Comparison of ENCODE assay signal across 10 mouse cellular contexts in the genomic region with DNA sequence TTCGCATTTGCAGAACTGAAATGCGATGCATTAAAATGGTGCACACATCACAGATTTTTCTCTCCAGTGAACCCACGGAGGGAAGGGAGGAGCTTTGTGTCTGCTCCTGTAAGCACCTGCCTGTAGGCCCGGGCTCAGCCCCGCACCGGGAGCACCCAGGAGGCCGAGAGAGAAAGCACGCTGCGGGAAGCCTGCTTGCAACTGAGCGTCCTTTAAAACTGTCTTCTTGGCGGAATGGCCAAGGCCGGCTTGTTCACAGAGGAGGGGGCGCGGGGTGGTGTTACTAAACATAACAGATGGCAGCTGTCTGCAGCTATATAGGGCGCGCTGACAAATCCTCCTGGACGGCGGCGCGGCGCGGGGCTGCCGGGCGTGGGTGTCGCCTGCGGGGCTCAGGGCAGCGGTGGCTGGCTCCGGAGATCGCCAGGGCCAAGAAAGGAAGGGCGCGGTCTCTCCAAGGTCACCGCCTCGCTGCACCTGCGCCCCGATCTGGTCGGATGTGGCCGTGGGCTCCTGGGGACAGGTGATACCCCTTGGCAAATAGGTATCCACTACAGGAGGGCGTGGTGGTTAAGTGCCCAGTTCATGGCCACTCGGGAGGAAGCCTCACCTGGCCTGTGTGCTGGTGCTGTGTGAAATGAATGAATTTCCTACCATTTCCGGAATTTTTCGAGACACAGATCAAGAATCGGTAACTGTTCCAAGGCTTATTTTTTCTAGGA.
DNase-seq lines count a peak whose midpoint lies in the region; ATAC-seq lines count a peak whose summit lies in the region.
"Had no signal": no experiment of that assay in that cellular context is flagged by ENCODE, and none has a peak within 500 bp of the region (broad histone marks: within the 10 kb centered on the region; RNA-seq: fewer than 3 reads in every experiment).

No protein-coding gene starts in this region.

- H3K9me3 ChIP-seq in embryonic facial prominence, embryonic 11.5 days (replicated peaks; ENCODE audit: control insufficient read depth, low read length) = no peaks in the 10 kb centered on the region
- no peaks in the 10 kb centered on the region for H3K9me3 ChIP-seq in heart, embryonic 12.5 days (replicated peaks)
- no peaks in the 10 kb centered on the region for H3K9me3 ChIP-seq in liver, embryonic 16.5 days (replicated peaks; ENCODE audit: control insufficient read depth, low read length)

- WGBS in embryonic facial prominence, embryonic 11.5 days = 7% methylated on average over 42 of the region's 42 CpGs
- 8% methylated on average over 42 of the region's 42 CpGs for WGBS in heart, embryonic 12.5 days
- 7% methylated on average over 42 of the region's 42 CpGs for WGBS in liver, embryonic 16.5 days (ENCODE audit: insufficient replicate concordance)

- peak overlapping the region; percentile 59 for H3K4me2 ChIP-seq in embryonic facial prominence, embryonic 11.5 days (ENCODE audit: low read depth, low read length)
- peak overlapping the region; percentile 91 for H3K4me2 ChIP-seq in heart, embryonic 12.5 days
- H3K4me2 ChIP-seq in liver, embryonic 16.5 days (ENCODE audit: low read depth, low read length) = peak overlapping the region; percentile 53

- H3K4me3 ChIP-seq in embryonic facial prominence, embryonic 11.5 days (ENCODE audit: low read depth, low read length) = peak overlapping the region; percentile 22
- peak overlapping the region; percentile 47 for H3K4me3 ChIP-seq in heart, embryonic 12.5 days
- peak overlapping the region; percentile 36 for H3K4me3 ChIP-seq in liver, embryonic 16.5 days (ENCODE audit: low read depth, low read length)

- H3K27ac ChIP-seq in embryonic facial prominence, embryonic 11.5 days (replicated peaks; ENCODE audit: low read depth, low read length) = no peak overlapping the region
- no peak overlapping the region for H3K27ac ChIP-seq in heart, embryonic 12.5 days (ENCODE audit: poor library complexity, severe bottlenecking)
- no peak overlapping the region for H3K27ac ChIP-seq in liver, embryonic 16.5 days (ENCODE audit: low read length)
- H3K27ac ChIP-seq: macrophage had no signal

- no peaks in the 10 kb centered on the region for H3K36me3 ChIP-seq in embryonic facial prominence, embryonic 11.5 days (replicated peaks; ENCODE audit: control insufficient read depth, insufficient read depth, low read depth, low read length)
- no peaks in the 10 kb centered on the region for H3K36me3 ChIP-seq in heart, embryonic 12.5 days
- H3K36me3 ChIP-seq in liver, embryonic 16.5 days (ENCODE audit: control insufficient read depth, insufficient read depth) = no peaks in the 10 kb centered on the region

- H3K27me3 ChIP-seq in embryonic facial prominence, embryonic 11.5 days (ENCODE audit: control insufficient read depth, insufficient read depth, low read length) = peaks cover 17% of the 10 kb centered on the region
- H3K27me3 ChIP-seq in heart, embryonic 12.5 days (replicated peaks) = peaks cover 41% of the 10 kb centered on the region
- H3K27me3 ChIP-seq in liver, embryonic 16.5 days (ENCODE audit: control insufficient read depth, insufficient read depth, low read depth, low read length) = peaks cover 25% of the 10 kb centered on the region

- H3K9ac ChIP-seq in embryonic facial prominence, embryonic 11.5 days (replicated peaks; ENCODE audit: low read length) = peak overlapping the region; percentile 26; the same call in 1 of the 2 replicates
- H3K9ac ChIP-seq in heart, embryonic 12.5 days = peak overlapping the region; percentile 58
- no peak overlapping the region for H3K9ac ChIP-seq in liver, embryonic 16.5 days (ENCODE audit: low read depth, low read length)

- peaks cover 6% of the 10 kb centered on the region for H3K4me1 ChIP-seq in embryonic facial prominence, embryonic 11.5 days (ENCODE audit: control insufficient read depth, insufficient read depth, low read length)
- H3K4me1 ChIP-seq in heart, embryonic 12.5 days (replicated peaks) = peaks cover 7% of the 10 kb centered on the region; the same call in 1 of the 2 replicates
- H3K4me1 ChIP-seq in liver, embryonic 16.5 days (ENCODE audit: control insufficient read depth, low read depth, low read length) = no peaks in the 10 kb centered on the region

- DNase-seq in ovary, postnatal 36 days (ENCODE audit: low spot score) = peak; percentile 30
- no peak for DNase-seq in ovary, postnatal 14 days (ENCODE audit: low spot score)
- peak; percentile 46 for DNase-seq in embryonic facial prominence, embryonic 11.5 days (ENCODE audit: low spot score)
- DNase-seq in layer of hippocampus, adult 8-10 months (ENCODE audit: low spot score in 2 of 2) = peak; percentile 41 to 57
- DNase-seq in right cerebral cortex, postnatal 36 days (ENCODE audit: low spot score in 2 of 2) = peak; percentile 82

- ATAC-seq in embryonic facial prominence, embryonic 11.5 days (replicated peaks; ENCODE audit: insufficient number of reproducible peaks, low FRiP score, low TSS enrichment, low read depth) = peak; percentile 71; the same call in 1 of the 2 replicates
- ATAC-seq in heart, embryonic 12.5 days (ENCODE audit: insufficient number of reproducible peaks, low FRiP score) = peak; percentile 48; the same call in 1 of the 2 replicates
- no peak for ATAC-seq in liver, embryonic 16.5 days (ENCODE audit: low read depth)
- ATAC-seq in inflammation-experienced regulatory T-cells, adult 6 months = no peak
- ATAC-seq: Patski had no signal

Comparison
In these comparisons a context has a peak if more than half of its experiments do, and no peak if none do; other contexts are left out.
1. ATAC-seq: peak in embryonic facial prominence, embryonic 11.5 days (single experiment) and heart, embryonic 12.5 days (single experiment); none in liver, embryonic 16.5 days (single experiment) and inflammation-experienced regulatory T-cells, adult 6 months (single experiment).
2. Peak in every context shown above with its lines, with median percentiles within 50 percentile points of each other: H3K4me2 ChIP-seq and H3K4me3 ChIP-seq.